Mouse (Mus musculus) intestine, embryonic 16.5 days (tissue): ENCODE measurements around the gene Tex101. TPM values are rescaled to one million over a fixed set of nuclear protein-coding genes. Genes with fewer than 3 reads are reported as not detected.

Source experiments
- ATAC-seq: fragments of 200-750 bp; cut with Nextera tagmentation; 2 replicates; pipeline ENCODE4 v1.8.0; 2017; ENCODE audit warnings: moderate TSS enrichment, moderate library complexity
- H3K27ac ChIP-seq: fragments of 300-500 bp; sonication (generic); 2 replicates; pipeline ENCODE4 v1.5.1; 2014; ENCODE audit warnings: mild to moderate bottlenecking, low read length
- H3K27me3 ChIP-seq: fragments of 300-500 bp; sonication (generic); replicated peaks from 2 replicates; pipeline ENCODE4 v1.6.1; 2014; ENCODE audit warnings: low read length, control low read depth, mixed read lengths; ENCODE audit not compliant: control insufficient read depth, insufficient read depth
- H3K36me3 ChIP-seq: fragments of 300-500 bp; sonication (generic); 2 replicates; pipeline ENCODE4 v1.6.1; 2014; ENCODE audit warnings: low read length, control low read depth; ENCODE audit not compliant: control insufficient read depth, insufficient read depth
- H3K4me1 ChIP-seq: fragments of 300-500 bp; sonication (generic); 2 replicates; pipeline ENCODE4 v1.6.1; 2014; ENCODE audit warnings: low read length, control low read depth, mixed read lengths; ENCODE audit not compliant: control insufficient read depth, insufficient read depth
- H3K4me2 ChIP-seq: fragments of 300-500 bp; sonication (generic); 2 replicates; pipeline ENCODE4 v1.6.1; 2014; ENCODE audit warnings: low read depth, low read length, control low read depth
- H3K4me3 ChIP-seq: fragments of 300-500 bp; sonication (generic); 2 replicates; pipeline ENCODE4 v1.5.1; 2014; ENCODE audit warnings: mild to moderate bottlenecking, low read length
- H3K9ac ChIP-seq: fragments of 300-500 bp; sonication (generic); 2 replicates; pipeline ENCODE4 v1.6.1; 2014; ENCODE audit warnings: low read depth, low read length
- H3K9me3 ChIP-seq: fragments of 300-500 bp; sonication (generic); 2 replicates; pipeline ENCODE4 v1.6.1; 2016; ENCODE audit warnings: low read length, control low read depth; ENCODE audit not compliant: control insufficient read depth
- WGBS: fragments of 180-500 bp; shearing (Covaris S2); extraction: QIAGEN DNeasy Blood & Tissue Kit; methylation state at CpG from one replicate; pipeline ENCODE4 v1.1.7; 2014; 5-methylcytosine and 5-hydroxymethylcytosine counted together
- polyA plus RNA-seq: library from polyadenylated mRNA; unstranded; fragments of >200 nt; fragmentation: Nextera tagmentation; extraction: Ambion mirVana; gene quantifications from 2 replicates; pipeline ENCODE4 v1.2.1, GENCODE M21; 2015

Tex101 gene
- polyA plus RNA-seq, 1 experiment from 2014 or later = 0.12 TPM

DNA sequence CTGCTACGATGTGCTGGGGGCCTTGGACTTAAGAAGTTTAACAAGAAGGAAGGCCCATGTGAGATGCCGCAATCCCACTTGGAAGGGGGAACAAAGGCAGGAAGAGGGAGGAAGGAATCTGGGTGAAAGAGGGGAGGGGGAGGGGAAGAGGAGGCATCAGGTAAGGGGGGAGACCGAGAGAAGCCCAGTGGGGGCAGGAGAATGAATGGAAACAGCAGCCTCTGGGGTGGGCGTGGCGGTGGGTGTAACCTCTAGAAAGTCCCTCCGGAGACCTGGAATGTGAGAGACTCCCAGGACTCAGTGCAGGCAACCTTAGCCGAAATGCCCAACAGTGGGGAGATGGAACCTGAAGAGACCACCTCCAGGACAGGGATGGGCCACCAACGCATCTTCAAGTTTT is 12.2 kb downstream of the Tex101 start:
- Histone ChIP-seq H3K9me3 (no peaks in the 10 kb centered on the region), H3K36me3 (no peaks in the 10 kb centered on the region), H3K9ac (no peak overlapping the region), H3K4me1 (no peaks in the 10 kb centered on the region), H3K27ac (no peak overlapping the region), H3K4me2 (no peak overlapping the region), H3K27me3 (no peaks in the 10 kb centered on the region), H3K4me3 (no peak overlapping the region)
- WGBS = 34% methylated on average over 8 of the region's 8 CpGs
- no peak for ATAC-seq

DNA sequence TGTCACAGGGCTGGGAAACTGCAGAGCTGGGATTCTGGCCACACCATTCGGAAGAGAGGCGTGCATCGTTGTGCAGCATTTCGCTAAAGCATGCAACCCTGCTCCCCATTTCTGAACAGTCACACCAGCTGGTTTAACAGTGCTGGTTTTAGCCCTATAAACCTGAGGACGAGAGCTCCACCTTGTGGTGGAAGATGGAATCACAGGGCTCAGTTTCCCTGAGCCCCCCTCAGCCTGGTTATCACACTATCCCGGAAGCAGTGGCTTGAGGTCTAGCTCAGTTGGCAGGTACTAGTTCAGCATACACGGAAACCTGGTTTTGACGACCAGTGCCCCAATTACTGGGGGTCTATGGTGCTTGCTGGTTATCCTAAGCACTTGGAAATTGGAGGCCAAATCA is 13.9 kb downstream of the Tex101 start:
- Histone ChIP-seq H3K27ac (no peak overlapping the region), H3K36me3 (no peaks in the 10 kb centered on the region), H3K27me3 (no peaks in the 10 kb centered on the region), H3K4me3 (no peak overlapping the region), H3K4me1 (no peaks in the 10 kb centered on the region), H3K9me3 (no peaks in the 10 kb centered on the region), H3K9ac (no peak overlapping the region), H3K4me2 (no peak overlapping the region)
- peak; percentile 40; the same call in 1 of the 2 replicates for ATAC-seq
- WGBS = 19% methylated on average over 8 of the region's 8 CpGs

DNA sequence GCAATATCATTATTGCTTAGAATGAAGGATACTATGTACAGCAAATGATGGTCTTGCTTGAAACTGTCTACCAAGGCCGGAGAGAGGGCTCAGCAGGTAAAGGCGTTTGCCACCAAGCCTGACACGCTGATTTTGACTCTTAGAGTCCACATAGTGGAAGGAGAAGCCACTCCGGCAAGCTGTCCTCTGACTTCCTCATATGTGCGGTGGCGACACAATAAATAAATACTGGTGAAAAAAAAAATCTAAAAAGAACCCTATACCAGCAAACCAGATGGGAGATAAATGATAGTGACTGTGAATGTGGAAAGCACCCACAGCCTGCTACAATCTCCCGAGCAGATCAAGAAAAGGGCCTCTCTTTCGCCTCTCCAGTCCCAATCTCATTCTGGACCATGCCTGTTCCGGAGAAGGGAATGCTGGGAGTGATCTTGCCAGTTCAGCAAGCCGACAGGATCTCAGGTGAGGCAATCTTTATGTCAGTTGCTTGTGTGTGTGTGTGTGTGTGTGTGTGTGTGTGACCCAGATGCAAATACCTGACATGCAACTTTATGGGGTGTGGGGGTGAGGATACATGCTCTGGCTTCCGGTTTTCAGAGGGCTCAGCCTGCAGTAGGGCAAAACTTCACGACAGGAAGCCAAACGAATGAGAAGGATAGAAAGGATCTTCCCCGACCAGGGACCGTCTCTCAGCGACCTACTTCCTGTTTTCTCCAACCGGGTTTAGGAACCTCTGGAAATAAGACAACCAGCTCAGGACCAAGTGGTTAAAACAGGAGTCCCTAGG is 15.2 kb downstream of the Tex101 start:
- no peak overlapping the region for H3K4me3 ChIP-seq

DNA sequence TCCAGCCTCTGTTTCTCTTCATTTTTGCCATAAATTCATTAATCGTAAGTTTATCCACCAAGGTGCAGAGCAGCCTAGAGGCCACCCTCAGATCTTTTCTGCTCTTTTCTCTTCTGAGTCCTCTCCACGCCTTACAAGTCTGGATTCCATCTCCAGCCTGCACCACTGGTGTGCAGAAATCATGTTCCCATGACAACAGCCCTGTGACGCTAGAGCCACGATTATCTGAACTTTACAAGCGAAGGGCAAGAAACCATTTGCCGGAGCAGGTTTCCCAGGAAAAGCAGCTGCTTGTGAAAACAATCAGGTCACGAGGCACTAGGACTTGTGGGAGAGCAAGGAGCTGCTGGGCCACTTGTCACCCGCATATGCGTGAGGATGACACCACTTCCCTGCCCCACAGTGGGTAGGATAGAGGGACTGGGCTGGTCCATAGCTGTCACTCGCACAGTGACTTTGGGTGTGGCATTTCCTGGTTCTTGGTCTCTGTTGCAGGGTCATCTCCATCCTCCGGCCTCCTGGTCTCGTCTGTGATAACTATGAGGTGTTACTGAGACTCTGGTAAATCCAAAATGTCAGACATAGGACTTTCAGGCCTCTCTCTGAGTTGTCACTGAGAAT is 16.6 kb downstream of the Tex101 start:
- Histone ChIP-seq H3K4me2 (no peak overlapping the region), H3K36me3 (no peaks in the 10 kb centered on the region), H3K4me1 (no peaks in the 10 kb centered on the region), H3K27ac (no peak overlapping the region), H3K9ac (no peak overlapping the region), H3K9me3 (no peaks in the 10 kb centered on the region), H3K27me3 (no peaks in the 10 kb centered on the region), H3K4me3 (no peak overlapping the region)
- WGBS = 44% methylated on average over 12 of the region's 12 CpGs
- ATAC-seq = peak; percentile 26; the same call in 1 of the 2 replicates

More for the DNA sequence above, 15.2 kb downstream of the Tex101 start:
- H3K9ac ChIP-seq = no peak overlapping the region
- 61% methylated on average over 17 of the region's 17 CpGs for WGBS
- H3K4me1 ChIP-seq = no peaks in the 10 kb centered on the region
- no peaks in the 10 kb centered on the region for H3K36me3 ChIP-seq
- H3K4me2 ChIP-seq = no peak overlapping the region
- no peak for ATAC-seq
- no peaks in the 10 kb centered on the region for H3K27me3 ChIP-seq
- H3K27ac ChIP-seq = no peak overlapping the region
- H3K9me3 ChIP-seq = no peaks in the 10 kb centered on the region

DNA sequence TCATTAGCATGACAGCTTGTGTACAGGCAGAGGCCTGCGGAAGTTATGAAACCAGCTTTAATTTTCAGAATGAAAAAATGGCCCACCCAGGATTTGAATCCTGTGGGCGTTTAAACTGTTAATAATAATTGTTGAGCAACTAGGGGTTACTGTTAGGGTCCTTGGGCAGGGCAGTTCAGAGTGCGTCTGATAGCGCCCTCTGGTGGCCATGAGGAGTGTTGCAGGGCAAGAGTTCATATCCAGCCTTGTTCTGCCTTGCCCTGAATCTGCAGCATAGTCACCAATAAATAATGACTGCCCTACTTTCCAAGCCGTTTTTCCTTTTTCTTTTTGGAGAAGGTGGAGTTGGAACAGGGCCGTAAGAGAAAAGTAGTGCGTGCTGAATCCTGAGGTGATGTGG is 22.8 kb downstream of the Tex101 start:
- Histone ChIP-seq H3K27me3 (no peaks in the 10 kb centered on the region), H3K27ac (no peak overlapping the region), H3K4me1 (no peaks in the 10 kb centered on the region), H3K9me3 (no peaks in the 10 kb centered on the region), H3K4me3 (no peak overlapping the region), H3K36me3 (no peaks in the 10 kb centered on the region), H3K4me2 (no peak overlapping the region), H3K9ac (no peak overlapping the region)
- 21% methylated on average over 7 of the region's 7 CpGs for whole genome bisulfite sequencing
- ATAC-seq = peak; percentile 46; the same call in 1 of the 2 replicates

DNA sequence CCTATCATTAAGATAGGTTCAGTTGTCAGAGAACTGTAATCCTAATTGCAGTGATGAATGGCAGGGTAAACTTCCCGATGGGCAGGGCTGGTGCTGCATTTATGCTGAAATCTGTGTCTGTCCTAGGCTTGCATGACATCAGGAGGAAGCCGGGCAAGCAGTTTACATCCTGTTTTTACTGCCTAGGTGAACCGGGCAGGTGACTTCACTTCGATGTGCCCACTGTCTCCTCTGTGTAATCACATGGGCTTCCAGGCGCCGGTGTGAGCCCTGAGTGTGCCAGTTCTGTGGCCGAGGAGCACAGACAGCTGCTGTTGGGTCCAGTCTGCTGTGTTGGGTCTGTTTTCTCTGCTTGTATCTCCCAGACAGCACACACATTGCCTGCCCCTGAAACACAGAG is 30.0 kb downstream of the Tex101 start:
- H3K4me2 ChIP-seq = no peak overlapping the region
- H3K9ac ChIP-seq = no peak overlapping the region
- no peaks in the 10 kb centered on the region for H3K36me3 ChIP-seq
- no peaks in the 10 kb centered on the region for H3K27me3 ChIP-seq
- ATAC-seq = no peak
- WGBS = 69% methylated on average over 7 of the region's 7 CpGs
- H3K9me3 ChIP-seq = no peaks in the 10 kb centered on the region
- H3K4me3 ChIP-seq = no peak overlapping the region
- no peaks in the 10 kb centered on the region for H3K4me1 ChIP-seq
- no peak overlapping the region for H3K27ac ChIP-seq

DNA sequence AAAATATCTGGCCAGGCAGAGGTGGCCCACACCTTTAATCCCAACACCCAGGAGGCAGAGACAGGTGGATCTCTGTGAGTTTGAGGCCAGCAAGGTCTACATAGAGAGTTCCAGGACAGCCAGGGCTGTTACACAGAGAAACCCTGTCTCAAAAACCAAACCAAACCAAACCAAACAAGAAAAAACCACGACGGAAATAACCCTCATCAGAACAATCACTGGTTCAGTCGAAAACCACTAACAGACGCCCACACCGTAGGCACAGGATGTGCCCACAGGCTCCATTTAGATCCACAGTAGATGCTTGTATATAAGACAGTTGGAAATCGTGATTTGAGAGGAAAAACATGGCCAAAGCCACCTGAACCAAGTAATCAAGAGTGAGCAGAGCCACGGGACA is 31.5 kb downstream of the Tex101 start:
- 76% methylated on average over 7 of the region's 7 CpGs for WGBS
- no peak for ATAC-seq
- Histone ChIP-seq H3K36me3 (no peaks in the 10 kb centered on the region), H3K9me3 (no peaks in the 10 kb centered on the region), H3K4me2 (no peak overlapping the region), H3K4me1 (no peaks in the 10 kb centered on the region), H3K27ac (no peak overlapping the region), H3K9ac (no peak overlapping the region), H3K27me3 (0 out of 2 replicates have a peak, but pooled peaks cover 5% of the 10 kb centered on the region), H3K4me3 (no peak overlapping the region)

DNA sequence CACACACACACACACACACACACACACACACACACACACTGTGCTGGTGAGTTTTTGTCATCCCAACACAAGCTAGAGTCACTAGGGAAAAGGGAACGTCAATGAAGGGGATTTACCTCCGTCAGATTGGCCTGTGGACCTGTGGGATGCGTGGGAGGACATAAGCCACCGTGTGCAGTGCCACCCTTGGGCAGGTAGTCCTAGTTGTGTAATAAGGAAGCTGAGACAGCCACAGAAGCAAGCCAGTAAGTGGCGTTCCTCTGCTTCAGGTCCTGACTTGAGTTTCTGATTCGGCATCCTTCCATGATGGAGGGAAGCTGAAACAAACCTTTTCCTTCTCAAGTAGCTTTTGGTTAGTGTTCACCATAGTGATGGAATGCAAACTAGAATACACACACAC is 32.0 kb downstream of the Tex101 start:
- Histone ChIP-seq H3K4me2 (no peak overlapping the region), H3K4me1 (no peaks in the 10 kb centered on the region), H3K36me3 (no peaks in the 10 kb centered on the region), H3K27me3 (0 out of 2 replicates have a peak, but pooled peaks cover 5% of the 10 kb centered on the region), H3K9ac (no peak overlapping the region), H3K9me3 (no peaks in the 10 kb centered on the region), H3K4me3 (no peak overlapping the region), H3K27ac (no peak overlapping the region)
- WGBS = 79% methylated on average over 6 of the region's 6 CpGs
- ATAC-seq = no peak

DNA sequence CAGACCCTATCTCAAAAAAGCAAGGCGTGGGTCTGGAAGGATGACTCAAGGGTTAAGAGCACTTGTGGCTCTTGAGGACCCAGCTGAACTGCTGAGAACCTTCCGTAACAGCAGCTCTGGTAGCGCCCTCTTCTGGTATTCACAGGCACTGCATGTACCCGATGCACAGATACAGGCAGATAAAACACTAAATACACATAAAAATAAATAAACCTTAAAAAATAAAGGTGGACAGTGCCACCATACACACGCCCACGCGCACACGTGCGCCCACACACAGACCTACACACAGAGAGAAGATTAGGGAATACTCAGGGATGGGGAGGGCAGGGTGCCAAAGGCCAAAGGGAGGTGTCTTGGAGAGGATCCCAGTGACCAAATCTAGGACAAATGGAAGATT is 34.0 kb downstream of the Tex101 start:
- H3K27ac ChIP-seq = no peak overlapping the region
- peaks cover 17% of the 10 kb centered on the region for H3K27me3 ChIP-seq
- no peak overlapping the region for H3K4me2 ChIP-seq
- WGBS = 9% methylated on average over 9 of the region's 9 CpGs
- no peak overlapping the region for H3K9ac ChIP-seq
- no peaks in the 10 kb centered on the region for H3K9me3 ChIP-seq
- H3K4me3 ChIP-seq = no peak overlapping the region
- no peak for ATAC-seq
- no peaks in the 10 kb centered on the region for H3K36me3 ChIP-seq
- H3K4me1 ChIP-seq = peaks cover 5% of the 10 kb centered on the region; the same call in 1 of the 2 replicates
